Mouse (Mus musculus): Measurements from ENCODE around the gene Stra6. TPM values are rescaled to one million over a fixed set of nuclear protein-coding genes. Genes with fewer than 3 reads are reported as not detected.

Stra6 gene
- polyA plus RNA-seq, 1 experiment = 5.7 TPM

GRCm38 (mm10) chr9:58200270-58201090, 136.9 kb downstream of the Stra6 start:
- DNase-seq (ENCODE audit: extremely low spot score in 1 of 2, low spot score in 1 of 2) = peak in 1 of 2 experiments; percentile 51

- DNase-seq (ENCODE audit: extremely low spot score in 1 of 2, low spot score in 1 of 2) = peak in 1 of 2 experiments; percentile 39
Observed at GRCm38 (mm10) chr9:58201091-58201842, 137.7 kb downstream of the Stra6 start.

DNA sequence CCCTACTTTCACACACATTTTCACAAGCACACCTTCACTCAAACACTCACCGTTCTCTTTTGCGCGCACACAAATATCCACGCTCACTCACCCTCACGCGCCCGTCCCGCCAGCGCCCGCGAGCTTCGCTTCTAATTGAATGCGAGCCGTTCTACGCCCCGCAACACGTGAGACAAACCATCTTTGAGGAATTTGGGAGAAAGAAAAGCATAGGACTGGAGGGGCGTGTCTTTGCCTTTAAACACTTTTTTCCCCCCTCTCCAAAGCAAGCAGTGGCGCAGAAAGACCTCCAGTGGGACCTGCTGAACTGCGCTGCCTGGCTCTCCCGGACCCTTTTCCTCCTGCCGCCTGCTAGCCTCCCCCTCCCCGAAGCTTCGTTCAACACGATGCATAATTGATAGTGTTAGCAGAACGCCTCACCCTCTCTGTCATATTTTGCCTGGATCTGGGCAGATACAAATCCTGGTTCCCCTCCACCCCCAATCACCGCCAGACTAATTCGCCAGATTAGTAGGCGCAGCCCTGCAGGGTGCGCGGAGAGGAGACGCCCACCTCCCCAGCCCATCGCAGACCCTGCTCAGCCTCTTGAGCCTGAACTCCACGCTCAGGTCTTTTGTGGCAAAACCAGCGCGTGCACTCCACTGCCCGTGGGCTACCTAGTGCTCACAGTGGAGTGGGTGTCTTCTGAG, 138.4 kb downstream of the Stra6 start:
- DNase-seq (ENCODE audit: extremely low spot score in 1 of 2, low spot score in 1 of 2) = peak in 1 of 2 experiments; percentile 64

DNA sequence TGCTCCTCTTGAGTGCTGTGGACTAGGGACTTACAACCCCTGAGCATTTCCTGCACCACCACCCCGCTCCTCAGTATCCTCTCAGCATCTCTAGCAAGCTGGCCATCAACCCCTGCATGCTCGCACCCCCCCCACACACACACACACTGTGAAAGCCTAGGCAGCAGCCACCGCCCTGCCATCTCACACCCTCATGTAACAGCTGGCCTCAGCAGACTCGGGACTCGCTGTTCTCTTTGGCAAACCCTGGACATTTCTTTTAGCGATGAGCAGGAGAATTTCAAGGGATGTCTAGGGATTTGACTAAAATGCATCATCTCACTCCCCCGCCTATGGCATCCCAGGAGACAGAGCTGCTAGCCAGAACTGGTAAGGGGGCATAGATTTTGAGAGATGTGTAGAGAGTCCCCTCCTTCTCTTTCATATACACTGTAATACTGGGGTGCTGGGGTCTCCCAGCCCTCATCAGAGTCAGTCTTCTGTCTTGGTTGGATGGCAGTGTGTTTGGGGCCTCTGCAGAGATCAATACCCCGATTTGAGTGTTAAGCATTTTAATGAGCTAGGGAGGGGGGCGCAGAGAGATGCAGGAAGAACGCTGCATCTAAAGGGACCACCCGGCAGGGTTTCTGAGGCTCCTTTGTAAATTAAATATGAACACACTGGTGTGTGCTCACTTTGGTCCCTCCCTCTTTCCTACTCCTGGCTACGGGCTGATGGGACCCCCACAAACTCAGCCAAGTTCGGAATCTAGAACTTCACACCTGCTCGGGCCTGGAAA, 139.3 kb downstream of the Stra6 start:
- peak in 1 of 2 experiments; percentile 77 for DNase-seq (ENCODE audit: extremely low spot score in 1 of 2, low spot score in 1 of 2)

Other genes starting within 250 kb of the Stra6 start
- gene Arid3b, start 227.0 kb upstream of the Stra6 start, polyA plus RNA-seq (2012; rRNA removed) = 6.9 and 8.2 TPM in 2 replicates
- gene Ubl7, start 152.8 kb upstream of the Stra6 start, polyA plus RNA-seq (2012; rRNA removed) = 118 and 126 TPM in 2 replicates
- 76.6 and 95.2 TPM in 2 replicates for gene Sema7a, start 123.7 kb upstream of the Stra6 start, polyA plus RNA-seq (2012; rRNA removed)
- 5.5 and 6.1 TPM in 2 replicates for gene Cyp11a1, start 57.4 kb upstream of the Stra6 start, polyA plus RNA-seq (2012; rRNA removed)
- 1.4 and 1.8 TPM in 2 replicates for gene Ccdc33, start 55.0 kb downstream of the Stra6 start, polyA plus RNA-seq (2012; rRNA removed)
- 96.8 and 108 TPM in 2 replicates for gene Islr, start 140.5 kb downstream of the Stra6 start, polyA plus RNA-seq (2012; rRNA removed)
- 38.6 and 42.5 TPM in 2 replicates for gene Islr2, start 140.5 kb downstream of the Stra6 start, polyA plus RNA-seq (2012; rRNA removed)
- 9.5 and 10.0 TPM in 2 replicates for gene Pml, start 186.0 kb downstream of the Stra6 start, polyA plus RNA-seq (2012; rRNA removed)
- 99.9 and 102 TPM in 2 replicates for gene Stoml1, start 189.4 kb downstream of the Stra6 start, polyA plus RNA-seq (2012; rRNA removed)
- 4.9 and 5.3 TPM in 2 replicates for gene Loxl1, start 249.4 kb downstream of the Stra6 start, polyA plus RNA-seq (2012; rRNA removed)